Mouse (Mus musculus) kidney, adult 8-10 months (tissue): ENCODE data around the gene Gpr39.

Experiments used
- DNase-seq, 2 experiments: peaks; one replicate each; pipeline ENCODE4 v3.0.0; 2022

Gene Gpr39

DNA sequence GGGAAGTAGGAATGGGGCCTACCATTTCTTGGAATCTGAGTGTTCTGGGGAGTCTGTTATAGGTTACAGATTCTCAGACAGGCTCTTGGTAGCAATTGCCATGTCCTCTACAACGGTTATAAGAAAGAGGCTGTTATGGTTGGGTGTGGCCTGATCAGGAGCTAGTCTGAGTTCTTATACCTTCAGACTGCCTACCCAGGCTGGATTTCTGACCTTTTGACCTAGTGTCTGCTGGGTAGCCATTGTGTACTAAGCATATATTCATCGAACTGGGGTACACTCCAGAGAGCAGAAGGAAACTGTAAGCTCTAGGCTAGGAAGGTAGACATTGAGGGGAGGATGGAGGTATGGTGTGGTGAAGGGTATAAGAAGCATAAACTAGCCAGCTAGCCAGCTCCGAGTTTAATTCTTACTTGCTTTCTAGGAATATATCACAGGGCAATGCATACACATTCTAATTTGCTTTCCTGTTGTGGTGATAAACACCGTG is 24.4 kb downstream of the Gpr39 start:
- DNase-seq = no peak

DNA sequence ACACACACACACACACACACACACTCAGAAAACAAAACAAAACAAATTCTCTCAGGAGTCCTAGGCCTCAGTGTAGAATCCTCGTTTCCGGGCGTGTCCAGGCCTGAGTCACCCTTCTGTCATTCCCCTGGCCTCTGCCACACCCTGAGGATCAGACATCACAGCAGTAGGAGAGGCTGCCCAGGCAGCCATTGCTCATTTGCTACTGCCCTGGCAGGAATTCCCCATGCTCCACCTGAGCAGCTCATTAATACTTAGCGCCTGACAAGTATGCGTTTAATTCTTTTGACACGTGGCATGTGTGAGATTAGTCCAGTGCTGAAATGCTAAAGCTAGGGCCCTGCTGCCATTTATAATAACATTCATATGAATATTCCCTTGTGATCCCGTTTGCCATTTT is 25.0 kb downstream of the Gpr39 start:
- DNase-seq = peak in 1 of 2 experiments; percentile 19

- DNase-seq = no peak
Observed at GRCm38 (mm10) chr1:125702326-125702725, 25.5 kb downstream of the Gpr39 start.

- DNase-seq = no peak
Observed at GRCm38 (mm10) chr1:125705412-125705811, 28.6 kb downstream of the Gpr39 start.

DNA sequence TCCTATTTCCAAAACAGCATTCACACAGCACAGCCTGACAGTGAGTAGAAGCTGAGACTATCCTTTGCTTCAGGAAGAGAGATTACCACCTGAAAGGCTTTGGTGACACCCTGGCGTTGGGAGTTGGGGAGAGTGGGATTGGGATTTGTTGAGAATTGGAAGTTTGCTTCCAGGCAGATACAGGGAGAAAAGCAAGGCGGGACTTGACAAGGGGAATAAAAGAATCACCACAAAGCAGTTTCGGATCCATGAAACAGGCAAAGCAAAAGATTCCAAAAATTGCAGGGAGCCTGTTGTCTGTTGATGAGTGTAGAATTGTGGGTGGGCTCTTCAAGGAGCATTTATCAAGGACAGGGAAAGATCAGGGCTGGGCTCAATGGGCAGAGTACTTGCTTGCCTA is 38.5 kb downstream of the Gpr39 start:
- no peak for DNase-seq

GRCm38 (mm10) chr1:125716241-125716640 is 39.4 kb downstream of the Gpr39 start:
- DNase-seq = no peak

DNA sequence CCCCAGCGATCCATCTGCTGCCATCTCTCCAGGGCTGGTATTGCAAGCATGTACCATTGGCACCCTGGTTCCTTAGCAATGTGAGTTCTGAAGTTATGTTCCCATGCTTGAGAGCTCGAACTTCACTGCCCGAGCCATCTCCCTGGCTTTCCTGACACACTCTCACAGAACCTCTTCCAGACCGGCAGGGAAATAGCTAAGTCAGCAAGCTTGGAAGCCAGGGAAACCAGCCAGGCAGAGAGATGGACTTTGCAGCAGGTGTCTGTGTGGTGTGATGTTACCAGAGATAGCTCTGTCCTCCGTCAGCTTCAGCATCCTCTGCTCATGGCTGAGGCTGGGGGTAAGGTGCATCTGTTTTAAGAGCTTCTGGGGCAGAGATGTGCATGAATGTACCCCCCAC is 41.1 kb downstream of the Gpr39 start:
- no peak for DNase-seq

- no peak for DNase-seq
Observed at GRCm38 (mm10) chr1:125719127-125719526, 42.3 kb downstream of the Gpr39 start.

DNA sequence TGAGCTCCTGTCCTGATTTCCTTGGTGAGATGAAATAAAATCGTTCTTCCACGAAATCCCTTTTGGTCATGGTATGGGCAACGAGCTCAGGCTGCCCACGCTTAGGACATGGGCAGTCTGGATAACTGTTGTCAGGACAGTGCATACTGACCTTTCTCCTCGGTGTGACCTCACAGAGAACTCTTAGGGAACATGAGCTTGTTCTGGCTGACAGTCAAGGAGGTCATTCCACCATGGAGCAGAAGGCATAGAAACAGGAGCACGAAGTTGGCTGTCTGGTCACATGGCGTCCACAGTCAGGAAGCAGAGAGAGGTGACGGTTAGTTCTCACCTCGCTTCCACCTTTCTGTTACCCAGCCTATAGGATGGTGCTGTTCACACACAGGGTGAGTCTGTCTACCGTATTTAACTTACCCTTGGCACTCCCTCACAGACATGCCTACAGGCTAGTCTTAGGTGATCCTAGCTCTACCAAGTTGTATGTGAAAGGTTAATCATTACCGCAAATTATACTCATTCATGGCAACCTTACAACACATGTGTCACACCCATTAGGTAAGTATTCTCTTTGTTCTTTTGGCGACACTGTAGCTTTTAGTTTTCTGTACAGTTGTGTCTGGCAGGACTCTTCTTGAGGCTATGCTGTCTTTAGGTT is 44.4 kb downstream of the Gpr39 start:
- DNase-seq = no peak

- DNase-seq = no peak
Observed at GRCm38 (mm10) chr1:125724304-125724703, 47.5 kb downstream of the Gpr39 start.

- no peak for DNase-seq
Observed at GRCm38 (mm10) chr1:125729025-125729565, 52.3 kb downstream of the Gpr39 start.

DNA sequence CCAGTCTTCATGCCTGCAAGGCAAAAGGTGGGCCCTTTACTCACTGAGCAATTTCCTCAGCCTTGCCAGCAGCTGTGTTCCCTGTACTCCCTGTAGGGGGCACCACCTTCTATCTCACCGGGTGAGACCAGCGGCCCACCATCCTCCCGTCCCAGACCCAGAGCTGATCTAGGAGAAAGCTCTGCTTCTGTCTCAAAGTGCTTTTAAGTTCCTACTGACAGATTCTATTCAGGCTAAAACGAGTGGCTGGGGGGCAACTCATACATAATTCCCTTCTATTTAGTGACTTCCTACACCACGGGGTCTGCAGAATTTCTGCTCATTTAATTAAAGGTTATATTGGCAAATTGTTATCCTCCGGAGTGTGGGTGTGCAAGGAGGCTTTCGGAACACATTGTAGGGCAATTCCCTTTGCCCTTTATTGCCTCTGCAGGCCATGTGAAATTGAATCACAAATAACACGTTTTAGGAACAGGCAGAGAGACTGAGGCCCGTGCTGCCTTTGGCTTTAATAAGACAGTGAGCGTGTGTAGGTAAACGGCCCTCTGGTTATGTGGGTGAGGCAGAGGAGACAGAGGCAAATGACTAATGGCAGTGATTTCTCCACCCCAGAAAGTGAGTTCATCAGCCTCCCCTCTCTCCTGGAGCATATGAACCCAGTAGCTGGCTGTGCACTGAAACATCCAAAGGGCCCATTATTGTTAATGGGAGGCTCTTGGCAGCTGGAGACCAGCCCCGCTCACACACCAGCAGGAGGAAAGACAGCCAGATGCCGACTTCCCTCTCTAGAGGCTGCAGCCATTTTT is 53.1 kb downstream of the Gpr39 start:
- DNase-seq = no peak

DNA sequence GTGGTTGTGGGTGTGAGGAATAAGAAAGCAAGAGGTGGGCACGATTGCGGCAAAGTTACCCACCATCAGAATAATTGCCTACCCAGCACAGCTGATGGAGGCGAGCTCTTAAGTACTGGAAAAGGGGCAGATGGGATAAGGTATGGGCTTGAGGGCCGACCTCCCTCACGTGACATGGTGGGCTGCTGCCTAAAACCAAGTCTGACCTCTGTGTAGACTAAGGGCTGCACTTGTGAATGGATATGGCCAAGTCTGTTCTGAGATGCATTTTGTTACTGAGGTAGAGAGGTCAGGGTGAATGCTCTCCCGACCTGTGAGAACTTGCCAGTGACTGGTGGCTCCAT is 53.7 kb downstream of the Gpr39 start:
- no peak for DNase-seq

GRCm38 (mm10) chr1:125731854-125732253 is 55.1 kb downstream of the Gpr39 start:
- DNase-seq = no peak

DNA sequence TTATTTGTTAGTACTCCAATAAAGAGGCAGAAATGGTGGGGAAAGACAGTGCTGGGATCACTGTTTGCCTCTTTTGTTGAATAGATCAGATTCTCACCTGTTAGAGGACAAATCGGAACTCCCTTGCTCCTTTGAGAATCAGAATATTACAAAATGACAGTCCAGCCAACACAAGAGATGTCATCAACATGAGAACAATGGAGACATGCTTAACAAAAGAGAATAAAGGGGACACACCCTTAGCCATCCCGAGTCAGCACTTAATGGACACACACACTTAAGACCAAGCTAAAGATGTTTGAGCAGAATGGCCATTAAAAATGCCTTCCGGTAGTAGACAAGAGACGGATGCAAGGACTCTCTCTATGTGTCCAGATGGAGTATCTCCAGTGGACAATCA is 68.0 kb downstream of the Gpr39 start:
- DNase-seq = no peak

- DNase-seq = peak; percentile 9 to 25
Observed at GRCm38 (mm10) chr1:125755335-125755996, 78.7 kb downstream of the Gpr39 start.

DNA sequence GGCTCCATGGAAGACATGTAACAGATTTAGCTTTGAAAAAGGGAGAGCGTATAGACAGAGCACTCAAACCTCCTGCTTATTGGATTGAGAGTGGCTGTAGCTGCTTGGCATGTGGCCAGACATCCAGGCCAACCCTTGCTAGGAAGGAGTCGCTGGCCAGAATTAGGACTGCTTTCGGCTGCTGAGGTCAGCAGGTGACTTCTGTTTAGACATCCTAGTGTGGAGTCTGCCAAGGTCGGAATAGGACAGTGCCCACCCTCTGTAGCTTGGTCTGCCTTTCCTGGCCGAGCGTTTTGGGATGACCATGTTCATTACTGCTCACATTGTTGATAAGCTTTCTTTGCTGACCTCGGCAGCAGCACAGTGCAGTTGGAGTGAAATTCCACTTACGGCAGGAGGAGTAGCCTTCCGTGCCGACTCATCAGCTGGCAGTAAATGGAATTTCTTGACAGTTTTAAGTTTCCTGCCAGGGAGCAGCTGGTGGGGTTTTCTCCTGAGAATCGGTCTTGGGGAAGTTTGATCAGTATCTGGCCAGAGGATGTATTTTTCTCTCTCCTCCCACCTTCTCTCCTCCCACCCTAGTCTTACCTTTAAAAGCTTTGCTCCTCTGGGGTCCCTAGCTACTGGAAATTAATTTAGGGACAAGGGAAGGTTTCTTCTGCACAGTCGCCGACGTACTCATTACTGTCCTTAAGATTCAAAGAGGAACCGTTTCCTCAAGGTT is 83.3 kb downstream of the Gpr39 start:
- peak in 1 of 2 experiments; percentile 4 for DNase-seq

DNA sequence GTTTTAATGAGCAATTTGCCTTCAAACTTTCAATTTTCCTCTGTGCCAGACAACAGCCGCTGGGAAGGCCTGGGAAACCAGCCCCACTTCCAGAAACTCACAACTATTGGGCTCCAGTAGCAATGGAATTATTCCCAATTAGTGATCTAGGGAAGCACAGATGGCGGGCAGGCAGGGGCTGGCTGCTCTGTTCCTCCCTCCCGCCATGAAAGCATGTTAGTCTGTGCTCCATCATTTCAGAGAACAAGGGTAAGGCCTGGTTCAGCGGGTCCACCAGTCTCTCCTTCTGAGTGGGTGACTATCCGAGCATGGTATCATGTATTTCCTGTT is 83.9 kb downstream of the Gpr39 start:
- DNase-seq = no peak

GRCm38 (mm10) chr1:125762076-125762475 is 85.3 kb downstream of the Gpr39 start:
- no peak for DNase-seq

- DNase-seq = peak; percentile 30 to 66
Observed at GRCm38 (mm10) chr1:125789804-125790203, 113.0 kb downstream of the Gpr39 start.

DNA sequence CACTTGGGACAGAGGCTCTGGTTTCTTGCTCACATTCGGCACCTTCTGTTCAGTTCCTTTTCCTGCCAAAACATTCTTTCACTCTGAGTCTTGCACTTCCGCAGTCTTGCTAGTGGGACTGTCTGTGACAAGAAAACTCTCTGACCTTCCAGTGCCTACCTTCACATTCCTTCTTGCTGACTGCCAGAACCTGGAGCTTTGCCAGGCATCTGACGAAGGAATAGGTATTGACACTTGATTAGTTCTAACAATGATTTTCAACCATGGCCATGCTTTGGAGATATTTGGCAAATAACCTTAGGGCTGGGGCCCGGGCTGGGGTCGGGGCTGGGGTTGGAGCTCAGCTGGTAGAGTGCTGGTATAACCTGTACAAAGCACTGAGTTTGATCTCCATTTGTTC is 123.7 kb downstream of the Gpr39 start:
- no peak for DNase-seq

DNA sequence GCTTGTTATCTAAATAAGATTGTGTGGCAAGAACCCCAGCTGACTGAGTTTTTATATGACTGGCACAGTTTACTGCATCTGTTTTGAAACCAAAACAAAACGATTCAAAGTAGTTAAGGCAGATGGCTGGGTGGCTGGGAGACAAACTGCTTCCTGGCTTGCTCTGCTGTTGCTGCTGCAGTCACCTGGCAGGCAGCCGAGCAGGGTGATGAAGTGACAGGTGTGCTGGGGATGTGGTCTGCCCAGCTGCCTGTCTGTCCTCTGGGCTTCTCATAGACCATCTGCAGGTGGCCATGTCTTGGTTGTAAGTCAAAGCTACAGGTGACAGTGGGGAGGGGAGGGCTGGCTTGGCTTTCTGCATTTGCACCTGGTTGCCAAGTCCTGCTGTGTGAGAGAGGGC is 131.6 kb downstream of the Gpr39 start:
- peak in 1 of 2 experiments; percentile 6 for DNase-seq
